Mouse (Mus musculus) lung, postnatal 0 days (tissue): ENCODE data around the gene Rhbdd1.

ENCODE experiments used
- CTCF ChIP-seq: IDR thresholded peaks from 2 replicates; pipeline ENCODE4 v1.5.1; 2016; ENCODE audit warnings: antibody characterized with exemption, mild to moderate bottlenecking
- EP300 ChIP-seq: IDR thresholded peaks from 2 replicates; pipeline ENCODE4 v1.6.1; 2016; ENCODE audit warnings: antibody characterized with exemption, mild to moderate bottlenecking, control low read depth

DNA sequence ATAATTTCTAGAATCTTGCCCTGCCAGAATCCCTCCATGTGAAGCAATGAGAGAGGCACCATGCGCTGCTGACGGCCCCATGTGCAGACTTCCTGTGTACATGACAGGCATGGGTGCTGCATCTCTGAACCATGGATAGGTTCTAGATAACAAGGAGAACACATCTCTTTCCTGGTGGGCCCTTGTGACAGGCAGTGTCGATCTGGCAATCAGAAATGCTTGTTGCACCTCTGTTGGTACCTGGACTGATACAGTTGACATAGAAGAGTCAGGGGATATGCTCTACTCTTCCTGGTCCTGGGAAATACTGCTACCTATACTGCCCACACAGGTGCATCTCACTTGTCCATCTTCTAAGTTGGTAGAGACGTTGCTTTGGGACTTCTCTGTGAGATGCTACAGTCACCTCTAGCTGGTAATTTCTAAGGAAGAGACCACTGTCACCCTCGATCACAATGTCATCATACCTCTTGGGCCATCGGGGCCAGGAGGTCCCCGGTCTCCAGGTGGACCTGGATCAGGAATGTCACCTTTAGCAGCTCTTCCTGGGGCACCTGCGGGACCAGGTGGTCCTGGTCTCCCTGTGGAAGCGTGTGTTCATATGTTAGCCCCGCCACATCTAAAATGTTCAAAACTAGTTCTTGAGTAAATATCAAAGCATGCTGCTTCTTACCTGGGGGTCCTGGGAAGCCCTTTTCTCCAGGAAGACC lies 154.4 kb downstream of the Rhbdd1 start:
- TF ChIP-seq CTCF (no peak), EP300 (no peak)
